Mouse (Mus musculus) adrenal gland, postnatal 36 days (tissue): ENCODE results near the gene Nfia. TPM values are rescaled to one million over a fixed set of nuclear protein-coding genes. Genes with fewer than 3 reads are reported as not detected.

Experiments
- DNase-seq, 2 experiments: peaks; one replicate each; pipeline ENCODE4 v3.0.0; 2021; ENCODE audit warnings: mixed read lengths in 1 of 2
- total RNA-seq, 2 experiments: library from RNA; stranded (reverse); gene quantifications; 2 replicates each; pipeline ENCODE4 v1.2.3; 2021

The Nfia gene
- total RNA-seq, 2 experiments from 2014 or later = 124 to 204 TPM

DNA sequence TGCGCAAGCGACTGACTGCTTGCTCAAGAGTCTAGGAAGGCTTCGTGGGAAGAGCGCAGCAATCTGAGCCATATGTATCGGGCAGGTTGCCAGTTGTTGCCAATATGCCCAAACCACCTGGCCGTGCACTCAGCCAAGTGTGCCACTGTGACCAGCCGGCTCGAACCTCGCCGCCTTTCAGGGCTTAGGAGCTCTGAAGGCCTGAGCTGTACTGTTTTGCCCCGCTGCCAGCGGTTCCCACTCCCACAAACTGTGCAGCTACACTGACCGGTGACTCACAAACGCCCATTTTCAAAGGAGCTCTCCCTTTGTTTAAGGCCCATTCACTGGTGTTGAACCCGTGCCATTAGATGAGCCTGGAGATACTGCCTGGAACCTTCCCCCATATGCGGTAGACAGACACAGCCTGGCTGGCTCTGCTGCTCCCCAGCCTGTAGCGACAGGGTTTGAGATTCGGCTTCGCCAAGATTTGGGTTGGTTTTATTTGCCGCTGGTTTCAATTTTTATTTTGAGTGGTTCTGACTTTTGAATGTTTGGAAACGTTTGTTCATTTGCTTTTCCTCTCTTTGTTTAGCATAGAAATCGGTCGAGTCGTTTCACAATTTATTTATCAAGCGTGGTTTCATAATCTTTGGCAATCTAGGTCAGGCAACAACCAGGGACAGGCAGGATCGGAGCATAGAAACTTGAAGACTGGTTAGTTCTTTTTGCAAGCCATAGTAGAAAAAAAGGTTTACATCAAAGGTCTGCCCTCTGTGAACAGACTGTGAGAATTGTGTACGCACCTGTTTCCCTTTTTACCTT is 138.4 kb downstream of the Nfia start:
- DNase-seq = peak; percentile 28 to 50

DNA sequence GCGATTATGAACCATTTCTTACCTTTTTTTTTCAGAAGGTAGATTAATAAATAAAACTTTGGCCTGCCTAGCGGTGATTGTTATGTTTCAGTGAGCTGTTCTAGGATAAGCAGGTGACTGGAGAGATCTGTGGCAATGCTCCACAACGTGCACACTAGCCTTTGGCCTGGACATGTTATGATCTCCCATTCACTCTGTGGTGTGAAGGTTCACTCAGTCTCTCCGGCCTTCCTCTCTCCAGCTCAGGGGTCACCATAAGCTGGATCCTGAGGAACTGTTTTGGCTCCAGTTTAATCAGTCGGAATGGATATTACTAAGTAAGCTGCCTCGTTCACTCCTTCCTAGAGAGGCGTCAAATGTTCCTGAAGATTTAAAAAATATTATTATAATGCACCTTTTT is 139.2 kb downstream of the Nfia start:
- DNase-seq = peak in 1 of 2 experiments; percentile 14

DNA sequence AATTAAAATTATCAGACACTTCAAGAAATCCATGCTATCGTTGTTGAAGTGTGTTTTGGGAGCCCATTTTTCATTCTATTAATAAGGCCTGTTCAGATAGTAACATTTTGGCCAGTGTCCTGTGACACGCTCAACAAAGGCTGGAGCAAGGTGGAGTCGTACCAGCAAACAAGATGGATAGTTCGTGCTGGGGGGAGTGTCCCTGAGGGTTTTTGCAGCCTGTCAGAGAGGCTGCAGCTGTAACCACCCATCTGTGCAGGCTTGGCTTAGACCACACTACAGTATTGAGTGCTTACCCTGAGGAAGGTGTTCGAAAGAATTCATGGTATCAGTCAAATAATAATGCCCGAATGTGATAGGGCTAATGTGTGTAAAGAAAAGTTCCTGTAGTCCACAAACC is 139.6 kb downstream of the Nfia start:
- no peak for DNase-seq

DNA sequence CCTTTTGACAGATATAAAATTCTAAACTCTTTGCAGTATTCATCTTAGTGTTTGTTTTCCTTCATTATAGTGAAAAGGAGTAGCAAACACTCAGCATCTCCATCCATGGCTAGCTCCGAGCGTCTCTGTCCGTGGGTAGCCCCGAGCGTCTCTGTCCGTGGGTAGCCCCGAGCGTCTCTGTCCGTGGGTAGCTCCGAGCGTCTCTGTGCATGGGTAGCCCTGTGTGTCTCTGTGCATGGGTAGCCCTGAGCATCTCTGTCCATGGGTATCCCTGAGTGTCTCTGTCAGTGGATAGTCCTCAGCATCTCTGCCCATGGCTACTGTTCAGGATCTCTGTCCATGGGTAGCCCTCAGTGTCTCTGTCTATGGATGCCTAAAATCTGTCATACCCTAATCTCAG is 140.0 kb downstream of the Nfia start:
- no peak for DNase-seq

DNA sequence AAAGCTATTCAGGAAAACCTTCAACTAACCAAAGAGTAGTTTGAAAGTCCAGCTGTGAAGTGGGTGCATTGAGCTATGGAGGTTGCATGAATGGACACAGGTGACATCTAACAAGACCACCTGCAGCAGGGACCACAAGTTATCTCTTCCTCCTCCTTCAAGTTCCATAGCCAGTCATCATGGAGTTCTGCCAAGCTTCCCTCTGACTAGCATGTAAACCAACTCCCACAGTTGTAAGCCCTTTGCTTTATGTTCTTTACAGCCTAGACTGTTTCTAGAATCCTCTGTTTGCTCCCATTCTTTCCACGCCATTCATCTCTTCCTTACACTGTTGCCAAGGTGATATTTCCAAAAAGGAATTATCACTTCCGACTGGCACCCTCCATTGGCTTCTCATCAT is 141.8 kb downstream of the Nfia start:
- DNase-seq = no peak

DNA sequence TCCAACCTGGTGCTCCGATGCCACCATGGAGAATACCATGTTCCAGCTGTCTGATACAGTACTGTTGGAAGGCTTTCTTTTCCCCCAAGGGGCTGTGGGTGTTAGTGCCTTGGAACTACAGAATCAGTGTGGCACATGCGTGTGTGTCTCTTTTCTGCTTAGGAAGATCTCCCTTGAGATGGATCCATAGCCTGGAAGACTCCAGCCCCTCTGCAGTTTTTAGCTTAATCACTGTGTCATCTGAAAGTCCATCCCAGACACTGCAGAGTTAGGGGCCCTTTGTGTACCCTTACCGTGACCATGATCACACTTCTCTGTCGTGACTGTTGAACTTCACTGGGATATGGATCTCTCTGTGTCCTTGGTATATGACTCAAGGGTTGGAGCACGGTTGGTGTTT is 142.2 kb downstream of the Nfia start:
- DNase-seq = no peak

DNA sequence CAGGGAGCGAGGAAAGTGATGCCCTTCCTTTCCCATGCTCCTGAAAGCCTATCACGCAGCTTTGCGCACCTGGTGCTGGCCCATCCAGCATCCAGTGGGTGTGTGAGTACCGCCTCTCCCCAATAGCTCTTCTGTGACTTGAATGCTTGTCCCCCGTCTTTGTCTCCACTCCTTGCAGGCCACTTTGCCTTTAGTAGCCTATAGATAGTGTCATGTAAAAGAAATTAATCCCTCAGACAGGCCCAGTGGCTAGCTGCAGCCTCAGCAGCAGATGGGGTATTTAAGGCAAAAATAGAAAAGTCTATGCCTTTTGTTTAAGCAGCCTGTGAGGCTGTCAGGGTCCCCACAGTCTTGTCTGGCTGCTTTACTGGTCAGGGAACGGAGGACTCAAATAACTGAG is 145.0 kb downstream of the Nfia start:
- DNase-seq = no peak

DNA sequence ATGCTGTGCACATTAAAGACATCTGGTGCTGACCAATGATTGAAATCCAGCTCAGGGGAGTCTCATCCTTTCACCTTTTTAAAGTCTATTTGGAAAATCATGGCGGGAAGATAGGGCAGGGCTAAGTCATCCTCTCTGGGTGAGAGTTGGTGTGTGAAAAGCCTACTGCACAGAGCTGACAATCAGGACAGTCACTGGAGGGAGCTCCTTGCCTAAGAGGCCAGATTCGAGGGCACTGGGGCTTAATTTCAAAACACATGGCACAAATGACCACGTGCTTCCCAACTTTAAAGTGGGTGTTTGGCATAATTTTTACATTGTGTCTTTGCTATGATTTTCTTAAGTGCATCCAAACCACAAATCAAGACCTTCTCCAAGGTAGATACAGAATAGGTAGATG is 146.1 kb downstream of the Nfia start:
- no peak for DNase-seq

DNA sequence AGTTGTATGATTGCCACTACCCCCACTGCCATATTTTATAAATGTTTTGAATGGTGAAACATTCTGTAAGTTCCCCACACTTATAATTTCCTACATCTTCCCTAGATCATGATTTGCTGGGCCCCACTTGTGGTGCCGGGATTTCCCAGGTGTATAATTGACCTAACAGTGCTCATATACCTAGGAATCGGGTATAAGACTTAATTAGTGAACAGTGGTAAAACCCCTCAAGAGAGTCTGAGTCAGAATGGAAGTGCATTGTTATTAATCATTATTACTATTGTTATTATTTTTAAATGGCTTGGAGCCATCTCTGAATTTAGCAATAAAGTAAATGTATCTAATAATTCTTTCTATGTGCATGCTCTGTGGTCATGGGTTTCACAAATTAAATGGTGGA is 147.2 kb downstream of the Nfia start:
- DNase-seq = no peak

DNA sequence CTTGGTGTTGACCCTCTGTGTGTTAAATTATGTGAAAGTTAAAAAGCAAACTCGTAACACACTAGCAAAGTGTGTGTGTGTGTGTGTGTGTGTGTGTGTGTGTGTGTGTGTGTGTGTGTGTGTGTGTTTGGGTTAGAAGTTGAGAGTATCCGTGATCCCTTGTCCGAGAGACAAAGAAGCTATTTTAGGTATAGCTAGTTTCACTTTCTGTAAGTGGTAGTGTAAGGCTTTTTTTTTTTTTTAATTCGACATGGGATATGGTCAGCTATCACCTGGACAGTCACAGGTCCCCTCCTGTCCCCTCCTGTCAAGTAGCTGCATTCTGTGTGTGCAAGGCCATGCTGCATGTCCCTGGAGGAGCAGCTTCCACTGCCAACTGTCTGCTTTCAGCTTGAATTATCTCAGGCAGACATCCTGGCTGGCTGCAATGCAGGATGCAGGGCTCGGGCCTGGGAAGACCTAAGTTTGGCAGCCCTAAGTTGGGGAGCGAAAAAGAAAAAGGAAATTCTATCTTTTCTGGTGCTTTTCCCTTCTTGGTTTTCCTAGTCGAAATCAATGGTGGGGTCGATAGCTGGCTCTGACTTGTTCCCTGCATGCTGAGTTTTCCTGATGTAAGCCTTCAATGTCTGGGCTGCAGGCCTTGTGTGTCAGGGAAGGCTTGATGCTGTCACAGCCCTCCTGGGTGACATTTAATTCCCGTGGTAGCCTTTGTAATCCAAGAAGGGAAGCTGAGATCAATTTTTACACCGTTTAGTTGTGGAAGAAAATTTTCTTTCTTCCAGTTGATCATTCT is 147.9 kb downstream of the Nfia start:
- DNase-seq = peak; percentile 59 to 63

DNA sequence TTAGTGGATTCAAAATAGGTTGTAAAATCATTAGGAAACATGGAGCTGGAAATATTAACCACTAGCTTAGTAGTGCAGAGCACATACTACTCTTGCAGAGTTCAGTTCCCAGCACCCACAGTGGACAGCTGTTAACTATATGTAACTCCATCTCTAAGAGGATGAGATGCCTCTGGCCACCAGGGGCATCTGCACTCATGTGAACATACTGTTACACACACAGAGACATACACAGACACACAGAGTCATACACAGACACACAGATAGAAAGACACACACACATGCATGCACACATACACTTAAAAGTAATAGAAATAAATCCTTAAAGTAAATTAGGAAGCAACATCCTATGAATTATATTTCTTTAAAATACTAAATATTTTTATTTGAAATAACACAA is 149.1 kb downstream of the Nfia start:
- DNase-seq = no peak

DNA sequence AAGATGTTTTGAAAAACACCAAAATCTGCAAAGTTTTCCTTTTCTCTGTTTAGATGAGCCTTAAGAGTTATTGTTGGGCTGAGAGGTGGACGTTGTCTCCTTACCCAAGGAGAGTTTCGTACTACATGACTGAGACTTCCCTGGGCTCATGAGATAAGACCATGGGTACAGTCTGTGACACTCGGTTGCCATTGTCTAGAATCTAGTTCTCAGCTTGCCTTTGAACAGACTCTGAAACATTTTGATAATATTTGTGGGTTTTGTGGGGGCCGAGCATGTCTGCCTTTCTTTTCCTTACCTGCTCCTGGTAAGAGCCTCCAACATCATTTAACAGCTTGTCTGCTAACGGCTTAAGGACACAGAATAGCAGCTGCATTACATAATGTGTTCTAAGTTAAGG is 150.7 kb downstream of the Nfia start:
- no peak for DNase-seq

DNA sequence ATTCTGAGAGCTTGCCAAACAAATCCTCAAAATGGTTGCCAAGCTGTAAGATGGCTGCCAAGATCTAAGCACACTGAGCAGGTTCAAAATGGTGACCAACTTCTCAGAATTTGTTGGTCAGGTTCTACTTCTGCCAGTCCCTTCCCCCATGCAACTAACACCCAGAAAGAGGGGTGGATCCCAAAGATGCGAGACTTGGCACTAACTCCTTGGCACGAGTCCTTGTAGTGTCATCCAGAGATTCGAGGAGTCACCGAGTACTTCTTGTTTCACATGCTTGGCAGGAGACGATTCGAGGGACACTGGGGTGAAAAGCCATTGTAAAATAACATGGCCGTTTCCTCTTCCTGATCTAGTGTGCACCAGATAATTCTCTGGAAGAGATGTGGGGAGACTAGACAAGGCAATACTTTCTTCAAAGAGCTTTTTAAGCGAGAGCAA is 151.4 kb downstream of the Nfia start:
- peak; percentile 70 to 72 for DNase-seq

DNA sequence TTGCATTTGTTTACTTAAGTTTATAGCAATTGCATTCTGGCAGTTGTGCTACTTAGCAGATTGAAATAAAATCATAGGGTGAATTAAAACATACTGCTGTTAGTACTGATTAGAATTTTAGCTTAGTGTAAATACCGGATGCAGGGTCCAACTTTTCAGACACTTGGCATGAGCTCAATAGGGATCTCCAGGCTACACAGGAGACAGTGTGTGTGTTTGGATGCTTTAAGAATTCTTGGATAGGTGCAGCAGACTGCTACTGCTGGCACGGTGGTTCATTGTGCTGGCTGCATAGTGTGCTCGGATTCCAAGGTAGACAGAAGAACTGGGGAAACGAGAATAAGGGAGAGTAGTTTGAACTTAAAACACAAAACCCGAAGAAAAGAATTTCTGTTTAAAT is 151.9 kb downstream of the Nfia start:
- no peak for DNase-seq

DNA sequence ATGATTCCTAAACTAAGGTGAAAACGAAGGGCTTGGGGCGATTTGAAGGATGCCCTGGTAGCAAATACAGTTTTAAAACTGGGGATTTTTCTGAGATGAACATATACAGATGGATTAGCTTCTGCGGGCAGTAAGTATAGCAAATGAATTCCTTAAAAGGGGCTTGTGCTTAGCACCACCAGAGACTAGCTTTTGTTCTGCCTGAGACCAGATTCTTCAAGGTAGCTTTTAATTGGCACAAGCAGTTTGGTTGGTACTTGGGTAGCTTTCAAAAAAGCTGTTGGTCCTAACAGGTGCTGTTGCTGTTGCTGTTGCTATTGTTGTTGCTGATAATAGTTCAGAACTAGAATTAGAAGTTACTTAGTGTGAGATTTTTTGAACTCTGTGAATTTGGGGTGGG is 152.3 kb downstream of the Nfia start:
- DNase-seq = no peak

DNA sequence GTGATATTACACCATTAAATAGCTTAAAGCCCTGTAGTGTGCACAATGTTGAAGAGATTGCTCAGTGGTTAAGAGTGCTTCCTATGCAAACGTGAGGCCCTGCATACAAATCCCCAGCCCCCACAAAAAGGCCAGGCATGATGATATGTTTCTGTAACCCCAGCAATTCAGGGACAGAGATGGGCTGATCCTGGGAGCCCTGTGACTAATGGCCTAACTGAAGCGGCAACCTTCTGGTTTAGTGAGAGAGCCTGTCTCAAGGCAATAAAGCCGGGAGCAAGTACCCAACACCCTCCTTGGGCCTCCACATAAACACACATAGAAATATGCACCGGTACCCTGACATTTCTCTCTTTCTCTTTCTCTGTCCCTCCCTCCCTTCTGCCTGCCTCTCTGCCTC is 153.1 kb downstream of the Nfia start:
- peak; percentile 43 to 66 for DNase-seq

DNA sequence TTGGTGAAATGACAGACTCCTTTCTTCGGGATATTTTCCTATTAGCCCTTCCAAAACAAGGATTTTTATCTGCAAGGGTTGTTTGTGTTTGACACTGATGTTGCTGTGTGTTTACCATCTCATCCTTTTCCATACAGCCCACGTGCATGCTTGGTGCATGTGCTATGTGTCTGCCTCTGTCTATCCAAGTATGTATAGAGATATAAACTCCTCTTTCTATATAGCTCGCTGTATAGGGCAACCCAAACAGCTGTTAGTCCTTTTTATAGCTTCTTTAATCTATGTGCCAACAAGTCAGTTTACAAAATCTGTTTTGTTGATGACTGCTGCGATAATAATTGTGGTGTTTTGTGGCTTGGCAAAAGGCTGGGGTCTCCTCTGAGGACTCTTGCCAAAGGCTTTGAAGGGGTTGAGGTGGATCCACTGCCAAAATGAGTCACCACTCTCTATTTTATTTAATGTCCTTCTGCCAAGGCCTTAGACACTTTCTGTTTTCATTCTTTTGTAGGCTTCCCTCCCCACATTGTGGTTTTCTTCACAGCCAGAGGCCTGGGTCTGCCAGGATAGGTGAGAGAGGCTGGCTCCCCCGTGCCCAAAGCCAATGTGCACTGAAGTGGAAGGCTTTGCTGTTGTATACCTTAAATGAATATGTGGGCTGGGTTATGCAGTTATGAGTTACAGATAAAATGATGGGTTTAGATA is 154.2 kb downstream of the Nfia start:
- DNase-seq = peak; percentile 43 to 48

DNA sequence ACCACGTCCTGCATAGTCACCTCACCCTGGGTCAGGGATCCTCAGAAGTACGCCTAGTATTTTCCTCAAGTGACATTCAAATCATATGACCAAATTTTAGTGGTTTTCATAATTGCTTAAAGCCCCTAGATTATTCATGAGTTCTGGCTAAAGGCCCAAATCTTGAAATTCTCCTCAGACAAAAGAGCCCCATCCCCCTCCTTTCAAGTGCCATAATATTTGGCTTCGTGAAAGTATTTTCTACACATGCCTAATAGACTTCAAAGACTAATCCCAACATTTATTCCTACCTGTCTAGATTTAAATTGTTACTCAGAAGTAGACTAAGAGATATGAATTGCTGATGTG is 154.7 kb downstream of the Nfia start:
- DNase-seq = no peak

DNA sequence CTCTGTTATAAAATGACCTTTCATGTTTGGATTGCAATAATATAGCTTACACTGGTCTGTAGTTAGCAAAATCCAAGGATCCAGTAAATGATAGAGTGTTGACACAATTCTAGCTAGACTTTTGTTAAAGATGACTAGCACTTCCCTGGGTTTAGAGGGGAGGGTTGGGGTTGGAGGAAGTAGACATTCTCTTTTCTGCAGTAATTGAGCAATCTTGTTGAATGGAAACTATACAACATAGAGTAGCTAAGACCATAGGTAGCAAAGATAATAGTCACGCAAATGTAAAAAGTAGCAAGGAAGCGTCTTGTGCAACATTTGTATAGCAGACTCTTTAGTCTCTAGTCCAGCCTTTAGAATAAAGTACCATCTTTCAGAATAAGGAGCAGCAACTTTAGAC is 163.8 kb downstream of the Nfia start:
- no peak for DNase-seq

DNA sequence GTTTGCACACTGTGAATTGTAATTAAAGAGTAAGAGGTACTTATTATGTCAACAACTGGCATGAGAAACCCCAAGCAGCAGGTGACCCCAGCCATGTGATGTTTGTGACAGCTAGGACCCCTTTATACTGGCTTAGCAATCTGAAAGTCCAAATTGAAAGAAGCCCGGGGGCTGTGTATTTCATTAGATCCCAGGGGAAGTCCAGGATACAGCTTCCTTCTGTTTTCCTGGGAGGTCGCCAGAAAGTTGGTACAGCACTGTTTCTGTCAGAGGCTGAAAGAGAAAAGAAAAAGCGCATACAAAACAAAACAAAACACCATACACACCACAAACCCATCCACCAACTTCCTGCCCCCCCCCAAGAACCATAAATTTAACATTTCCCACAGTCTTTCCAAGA is 164.4 kb downstream of the Nfia start:
- peak in 1 of 2 experiments; percentile 43 for DNase-seq

DNA sequence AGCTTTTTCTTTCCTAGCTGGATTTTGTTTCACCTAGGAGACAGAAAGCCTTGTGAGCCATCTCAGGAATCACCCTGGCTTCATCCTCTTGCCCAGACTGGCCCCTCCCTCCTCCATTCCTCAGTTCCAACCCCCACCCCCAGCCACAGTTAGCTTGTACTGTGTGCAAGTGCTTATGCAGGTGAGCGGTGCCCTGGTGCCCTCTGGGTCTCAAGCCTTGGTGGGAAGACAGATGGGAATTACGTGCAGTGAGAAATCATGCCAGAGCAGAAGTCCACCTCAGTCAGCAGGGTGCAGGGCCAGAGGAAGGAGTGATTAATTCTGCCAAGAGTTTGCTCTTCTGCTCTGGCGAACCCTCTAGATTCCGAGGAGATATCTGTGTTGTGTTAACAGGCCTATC is 167.0 kb downstream of the Nfia start:
- DNase-seq = peak; percentile 28 to 35

DNA sequence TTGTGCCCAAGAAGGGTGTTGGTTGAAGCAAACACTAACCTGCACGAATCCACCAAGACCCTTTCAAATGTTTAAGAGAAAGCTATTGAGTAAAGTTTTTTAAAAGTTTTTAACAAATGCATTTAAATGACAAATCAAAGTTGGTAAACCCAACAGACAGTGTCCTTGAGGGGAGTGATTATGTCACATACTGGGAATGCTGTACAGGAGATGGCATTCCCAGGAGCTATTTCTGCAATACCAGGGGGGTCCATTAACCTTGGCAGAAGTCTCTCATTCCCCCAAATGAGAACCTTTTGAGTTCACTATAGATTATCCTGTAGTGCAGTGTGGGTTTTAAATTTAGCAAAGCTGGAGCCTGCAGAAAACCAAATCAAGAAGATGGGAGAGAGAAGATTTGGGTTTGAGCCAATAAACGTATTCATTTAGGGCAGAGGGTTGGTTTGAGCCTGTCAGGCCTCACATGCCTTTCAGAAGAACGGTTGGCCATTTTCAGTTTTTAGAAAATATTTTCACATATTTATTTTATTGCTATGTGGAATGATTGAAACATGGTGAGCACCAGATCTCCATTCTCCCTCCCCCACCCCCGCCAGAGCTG is 167.5 kb downstream of the Nfia start:
- DNase-seq = no peak

DNA sequence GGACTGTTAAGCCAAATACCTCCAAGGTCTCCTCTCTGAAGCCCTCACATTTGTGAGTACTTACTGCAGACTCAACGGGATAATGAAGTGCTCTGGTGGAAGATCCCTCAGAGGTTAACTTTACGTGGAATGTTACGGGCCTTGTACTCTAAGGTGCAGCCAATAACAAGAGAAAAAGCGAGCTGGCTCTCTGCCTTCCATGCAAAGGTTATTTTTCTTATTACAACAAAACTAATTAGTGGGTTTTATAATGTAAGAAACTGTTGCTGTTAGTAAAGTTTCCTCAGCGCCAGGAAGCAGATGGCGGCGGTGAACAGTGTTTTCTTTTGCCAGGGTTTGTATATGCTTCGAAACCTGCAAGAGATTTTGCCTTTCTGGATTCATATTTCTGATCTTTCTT is 169.1 kb downstream of the Nfia start:
- DNase-seq = no peak
